Mouse (Mus musculus): ENCODE data around the gene Dcun1d1. TPM values are rescaled to one million over a fixed set of nuclear protein-coding genes. Genes with fewer than 3 reads are reported as not detected.

Dcun1d1 gene
- polyA plus RNA-seq, 1 experiment from 2014 or later: 118 TPM

- H3K4me2 ChIP-seq (replicated peaks): no peak overlapping the region
- H3K4me1 ChIP-seq: peaks cover 12% of the 10 kb centered on the region
- H3K36me3 ChIP-seq: no peaks in the 10 kb centered on the region
- no peak overlapping the region for H3K27ac ChIP-seq (replicated peaks)
- H3K4me3 ChIP-seq: no peak overlapping the region
- H3K27me3 ChIP-seq: no peaks in the 10 kb centered on the region
- ATAC-seq (replicated peaks): no peak
- no peak overlapping the region for H3K9ac ChIP-seq (replicated peaks)
- WGBS: 92% methylated on average over 2 of the region's 2 CpGs
- H3K9me3 ChIP-seq: no peaks in the 10 kb centered on the region
Observed at GRCm38 (mm10) chr3:35925852-35926251, 11.4 kb downstream of the Dcun1d1 start.

GRCm38 (mm10) chr3:35924007-35924406, 13.2 kb downstream of the Dcun1d1 start:
- 82% methylated on average over 3 of the region's 3 CpGs for WGBS

GRCm38 (mm10) chr3:35923495-35923894, 13.8 kb downstream of the Dcun1d1 start:
- Histone ChIP-seq H3K4me1 (no peaks in the 10 kb centered on the region), H3K4me2 (replicated peaks) (no peak overlapping the region), H3K9me3 (no peaks in the 10 kb centered on the region), H3K27me3 (no peaks in the 10 kb centered on the region), H3K27ac (replicated peaks) (no peak overlapping the region), H3K9ac (replicated peaks) (no peak overlapping the region), H3K36me3 (no peaks in the 10 kb centered on the region), H3K4me3 (no peak overlapping the region)
- WGBS: 69% methylated on average over 7 of the region's 7 CpGs
- no peak for ATAC-seq (replicated peaks)

More at GRCm38 (mm10) chr3:35924007-35924406, 13.2 kb downstream of the Dcun1d1 start:
- no peaks in the 10 kb centered on the region for H3K36me3 ChIP-seq
- no peak overlapping the region for H3K4me3 ChIP-seq
- H3K4me2 ChIP-seq (replicated peaks): no peak overlapping the region
- no peaks in the 10 kb centered on the region for H3K4me1 ChIP-seq
- no peak for ATAC-seq (replicated peaks)
- H3K9me3 ChIP-seq: no peaks in the 10 kb centered on the region
- H3K27me3 ChIP-seq: no peaks in the 10 kb centered on the region
- no peak overlapping the region for H3K27ac ChIP-seq (replicated peaks)
- H3K9ac ChIP-seq (replicated peaks): no peak overlapping the region

- H3K27me3 ChIP-seq: no peaks in the 10 kb centered on the region
- H3K9me3 ChIP-seq: no peaks in the 10 kb centered on the region
- 81% methylated on average over 4 of the region's 4 CpGs for WGBS
- no peak overlapping the region for H3K4me2 ChIP-seq (replicated peaks)
- no peak overlapping the region for H3K27ac ChIP-seq (replicated peaks)
- ATAC-seq (replicated peaks): no peak
- H3K4me3 ChIP-seq: no peak overlapping the region
- peaks cover 5% of the 10 kb centered on the region; the same call in 1 of the 2 replicates for H3K36me3 ChIP-seq
- no peak overlapping the region for H3K9ac ChIP-seq (replicated peaks)
- H3K4me1 ChIP-seq: no peaks in the 10 kb centered on the region
Observed at GRCm38 (mm10) chr3:35922522-35922921, 14.7 kb downstream of the Dcun1d1 start.

- Histone ChIP-seq H3K27ac (replicated peaks) (no peak overlapping the region), H3K36me3 (peaks cover 32% of the 10 kb centered on the region), H3K4me1 (no peaks in the 10 kb centered on the region), H3K4me3 (no peak overlapping the region), H3K9ac (replicated peaks) (no peak overlapping the region), H3K27me3 (no peaks in the 10 kb centered on the region), H3K9me3 (no peaks in the 10 kb centered on the region), H3K4me2 (replicated peaks) (no peak overlapping the region)
- ATAC-seq (replicated peaks): no peak
- 93% methylated on average over 3 of the region's 3 CpGs for WGBS
Observed at GRCm38 (mm10) chr3:35918229-35918628, 19.0 kb downstream of the Dcun1d1 start.

GRCm38 (mm10) chr3:35908982-35909680, 28.1 kb downstream of the Dcun1d1 start:
- ATAC-seq (replicated peaks): no peak
- Histone ChIP-seq H3K27me3 (no peaks in the 10 kb centered on the region), H3K9me3 (0 out of 2 replicates have a peak, but pooled peaks cover 7% of the 10 kb centered on the region), H3K4me3 (no peak overlapping the region), H3K36me3 (peaks cover 20% of the 10 kb centered on the region), H3K4me2 (replicated peaks) (no peak overlapping the region), H3K27ac (replicated peaks) (no peak overlapping the region), H3K4me1 (no peaks in the 10 kb centered on the region), H3K9ac (replicated peaks) (no peak overlapping the region)
- WGBS: 92% methylated on average over 7 of the region's 7 CpGs

GRCm38 (mm10) chr3:35900555-35901204, 36.6 kb downstream of the Dcun1d1 start:
- ATAC-seq (replicated peaks): no peak
- H3K27me3 ChIP-seq: no peaks in the 10 kb centered on the region
- H3K27ac ChIP-seq (replicated peaks): no peak overlapping the region
- no peak overlapping the region for H3K9ac ChIP-seq (replicated peaks)
- H3K4me1 ChIP-seq: no peaks in the 10 kb centered on the region
- no peak overlapping the region for H3K4me2 ChIP-seq (replicated peaks)
- H3K36me3 ChIP-seq: peaks cover 8% of the 10 kb centered on the region; the same call in 1 of the 2 replicates
- WGBS: 93% methylated on average over 5 of the region's 5 CpGs
- no peak overlapping the region for H3K4me3 ChIP-seq
- H3K9me3 ChIP-seq: no peaks in the 10 kb centered on the region

- Histone ChIP-seq H3K4me2 (replicated peaks) (no peak overlapping the region), H3K36me3 (peaks cover 4% of the 10 kb centered on the region; the same call in 1 of the 2 replicates), H3K27me3 (no peaks in the 10 kb centered on the region), H3K4me3 (no peak overlapping the region), H3K9ac (replicated peaks) (no peak overlapping the region), H3K4me1 (no peaks in the 10 kb centered on the region), H3K9me3 (no peaks in the 10 kb centered on the region), H3K27ac (replicated peaks) (no peak overlapping the region)
- 94% methylated on average over 3 of the region's 3 CpGs for WGBS
- no peak for ATAC-seq (replicated peaks)
Observed at GRCm38 (mm10) chr3:35899109-35899508, 38.1 kb downstream of the Dcun1d1 start.

GRCm38 (mm10) chr3:35897900-35898299, 39.3 kb downstream of the Dcun1d1 start:
- no peak overlapping the region for H3K27ac ChIP-seq (replicated peaks)
- no peak for ATAC-seq (replicated peaks)
- H3K4me1 ChIP-seq: no peaks in the 10 kb centered on the region
- H3K4me2 ChIP-seq (replicated peaks): no peak overlapping the region
- 92% methylated on average over 2 of the region's 2 CpGs for WGBS
- H3K9ac ChIP-seq (replicated peaks): no peak overlapping the region
- H3K36me3 ChIP-seq: peaks cover 4% of the 10 kb centered on the region; the same call in 1 of the 2 replicates
- H3K27me3 ChIP-seq: no peaks in the 10 kb centered on the region
- H3K9me3 ChIP-seq: no peaks in the 10 kb centered on the region
- no peak overlapping the region for H3K4me3 ChIP-seq

- no peaks in the 10 kb centered on the region for H3K9me3 ChIP-seq
- H3K27me3 ChIP-seq: no peaks in the 10 kb centered on the region
- H3K9ac ChIP-seq (replicated peaks): no peak overlapping the region
- H3K27ac ChIP-seq (replicated peaks): no peak overlapping the region
- no peak overlapping the region for H3K4me3 ChIP-seq
- H3K36me3 ChIP-seq: peaks cover 16% of the 10 kb centered on the region
- ATAC-seq (replicated peaks): no peak
- H3K4me2 ChIP-seq (replicated peaks): no peak overlapping the region
- H3K4me1 ChIP-seq: no peaks in the 10 kb centered on the region
- WGBS: 87% methylated on average over 5 of the region's 5 CpGs
Observed at GRCm38 (mm10) chr3:35893156-35893555, 44.1 kb downstream of the Dcun1d1 start.

- Histone ChIP-seq H3K9me3 (no peaks in the 10 kb centered on the region), H3K4me2 (replicated peaks) (no peak overlapping the region), H3K4me3 (no peak overlapping the region), H3K36me3 (peaks cover 16% of the 10 kb centered on the region), H3K9ac (replicated peaks) (no peak overlapping the region), H3K4me1 (no peaks in the 10 kb centered on the region), H3K27ac (replicated peaks) (no peak overlapping the region), H3K27me3 (no peaks in the 10 kb centered on the region)
- no peak for ATAC-seq (replicated peaks)
- whole genome bisulfite sequencing: 90% methylated on average over 4 of the region's 4 CpGs
Observed at GRCm38 (mm10) chr3:35891123-35891522, 46.1 kb downstream of the Dcun1d1 start.

- Histone ChIP-seq H3K4me3 (no peak overlapping the region), H3K9me3 (no peaks in the 10 kb centered on the region), H3K9ac (replicated peaks) (no peak overlapping the region), H3K4me1 (no peaks in the 10 kb centered on the region), H3K27me3 (no peaks in the 10 kb centered on the region), H3K36me3 (peaks cover 16% of the 10 kb centered on the region), H3K4me2 (replicated peaks) (no peak overlapping the region), H3K27ac (replicated peaks) (no peak overlapping the region)
- ATAC-seq (replicated peaks): no peak
- 96% methylated on average over 2 of the region's 2 CpGs for WGBS
Observed at GRCm38 (mm10) chr3:35889531-35889930, 47.7 kb downstream of the Dcun1d1 start.
